Mouse (Mus musculus) regulatory T cell (primary cell): ENCODE results near the gene Pxk.

Source experiments
- in situ Hi-C: fragments of 300-600 bp; cut with MboI, MseI; formaldehyde crosslinking; loops from one replicate; pipeline ENCODE4 v1.15.1; 2025; ENCODE audit warnings: high pct_unique_total_duplicates

Pxk gene

DNA sequence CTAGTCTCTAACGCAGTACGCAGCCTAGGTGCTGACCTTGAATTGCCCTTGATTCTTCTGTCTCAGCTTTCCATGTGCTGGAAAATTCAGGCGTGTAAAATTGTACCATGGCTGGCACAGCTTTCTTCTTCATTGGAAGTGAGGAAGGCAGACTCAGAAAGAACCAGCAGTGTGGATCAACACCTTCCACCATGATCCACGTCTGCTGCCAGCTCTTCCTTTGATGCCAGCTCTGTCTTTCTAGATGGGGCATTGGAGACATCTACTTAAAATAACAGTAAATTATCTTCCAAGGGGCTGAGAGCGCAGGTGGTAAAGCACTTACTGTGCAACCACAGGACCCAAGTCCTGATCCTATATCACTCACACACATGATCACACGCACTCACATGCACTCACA is 94.7 kb downstream of the Pxk start:
- in situ Hi-C loops: no loop called here

DNA sequence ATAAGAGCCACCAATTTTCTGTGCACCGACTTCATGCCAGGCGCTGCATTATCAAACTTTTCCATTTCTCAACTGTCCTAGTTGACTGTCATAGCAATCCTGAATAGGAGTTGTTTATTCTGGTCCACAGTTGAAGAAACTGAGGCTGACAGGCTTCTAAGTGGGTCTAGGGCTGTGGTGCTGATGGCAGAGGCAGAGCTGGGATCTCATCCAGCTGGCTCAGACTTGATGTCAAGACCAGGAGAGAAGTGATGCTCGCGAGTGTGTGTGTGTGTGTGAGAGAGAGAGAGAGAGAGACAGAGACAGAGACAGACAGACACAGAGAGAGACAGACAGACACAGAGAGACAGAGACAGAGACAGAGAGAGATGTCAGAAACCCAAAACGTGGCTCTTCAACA is 102.8 kb downstream of the Pxk start:
- in situ Hi-C loops: no loop called here

DNA sequence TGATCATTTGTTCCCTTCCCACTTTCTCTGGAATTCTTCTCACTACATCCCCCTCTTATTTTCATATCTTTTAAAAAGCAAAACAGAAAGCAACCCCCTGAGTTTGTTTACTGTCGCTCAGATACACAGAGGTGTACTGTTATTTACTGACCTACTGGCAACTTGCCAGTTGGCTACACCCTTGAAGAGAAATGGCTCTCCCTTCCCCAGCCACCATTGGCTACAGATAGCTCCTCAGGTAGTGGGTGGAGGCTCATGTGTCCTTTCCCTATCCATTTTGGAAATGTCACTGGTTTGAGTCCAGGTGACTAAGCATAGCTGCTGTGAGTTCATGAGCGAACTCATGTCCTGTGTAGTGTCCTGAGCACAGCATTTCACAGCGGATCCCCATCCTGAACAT is 103.7 kb downstream of the Pxk start:
- in situ Hi-C loops: no loop called here

DNA sequence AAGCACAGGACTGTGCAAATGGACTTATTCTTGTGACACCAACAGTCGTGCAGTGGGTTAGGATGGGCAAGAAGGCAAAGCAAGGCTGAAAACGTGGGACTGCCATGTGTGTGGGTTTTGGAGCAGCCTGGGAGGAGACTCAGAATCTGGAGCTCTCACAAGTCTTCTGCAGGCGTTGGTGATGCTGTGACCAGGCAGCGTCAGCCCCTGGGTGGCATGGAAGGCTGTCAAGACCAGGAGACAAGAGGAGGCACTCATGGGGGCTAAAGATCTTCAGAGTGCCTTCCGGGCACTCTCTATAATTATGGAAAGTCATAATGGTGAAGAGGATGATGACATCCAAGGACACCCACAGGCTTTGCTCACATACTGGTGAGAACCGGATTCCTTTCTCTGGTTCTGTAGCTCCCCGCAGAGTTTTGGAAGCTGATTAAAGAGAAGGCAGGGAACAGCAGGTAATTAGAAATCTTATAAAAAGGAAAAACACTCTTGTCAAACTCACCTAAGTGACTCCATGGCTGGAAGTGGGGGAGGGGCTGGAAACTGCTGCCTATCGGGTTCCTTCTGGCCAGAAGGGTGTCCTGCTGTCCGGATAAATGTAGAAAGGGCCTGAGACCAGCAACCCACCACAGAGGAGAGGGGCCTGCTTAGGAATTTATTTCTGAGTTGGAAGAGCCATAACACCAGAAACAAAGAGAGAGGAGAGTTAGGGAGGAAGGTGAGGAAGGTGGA is 108.3 kb downstream of the Pxk start:
- in situ Hi-C loops: no loop called here

DNA sequence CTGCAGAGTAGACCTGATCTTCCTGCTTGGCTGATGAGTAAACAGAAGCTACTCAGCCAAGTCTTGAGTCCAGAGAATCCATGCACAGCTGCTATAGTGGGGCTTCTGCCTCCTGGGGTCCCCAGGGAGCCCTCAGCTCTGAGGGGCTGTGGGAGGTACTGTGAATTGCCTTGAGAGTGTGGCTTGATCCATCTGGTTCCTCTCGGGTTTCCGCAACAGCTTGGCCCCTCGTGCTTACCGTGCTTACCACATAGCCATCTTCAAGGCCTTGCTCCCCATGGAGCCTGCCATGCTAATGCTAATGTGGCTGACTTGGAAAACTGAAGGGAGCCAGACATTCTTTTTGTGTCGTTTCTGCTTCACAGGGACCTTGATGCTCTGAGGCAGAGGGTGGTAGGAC is 109.1 kb downstream of the Pxk start:
- in situ Hi-C loops: no loop called here

DNA sequence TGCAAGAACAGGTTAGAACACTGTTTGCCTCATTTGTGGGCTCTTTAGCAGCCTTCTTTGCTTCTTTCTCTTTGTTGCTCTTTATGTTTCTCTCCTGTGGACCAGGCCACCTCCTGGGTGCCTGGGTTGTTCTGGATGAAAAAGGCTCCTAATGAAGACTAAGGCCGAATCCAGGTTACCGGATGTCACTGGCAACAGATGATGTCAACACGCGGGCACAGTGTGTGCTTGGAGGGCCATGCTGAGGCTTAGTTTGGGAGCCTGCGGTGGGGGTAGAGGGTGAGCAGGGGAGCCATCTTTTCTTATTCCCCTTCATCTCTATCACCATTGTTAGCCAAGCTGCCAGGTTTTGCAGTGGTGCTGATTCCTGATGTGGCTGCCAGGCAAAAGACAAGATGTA is 109.5 kb downstream of the Pxk start:
- in situ Hi-C loops: no loop called here

DNA sequence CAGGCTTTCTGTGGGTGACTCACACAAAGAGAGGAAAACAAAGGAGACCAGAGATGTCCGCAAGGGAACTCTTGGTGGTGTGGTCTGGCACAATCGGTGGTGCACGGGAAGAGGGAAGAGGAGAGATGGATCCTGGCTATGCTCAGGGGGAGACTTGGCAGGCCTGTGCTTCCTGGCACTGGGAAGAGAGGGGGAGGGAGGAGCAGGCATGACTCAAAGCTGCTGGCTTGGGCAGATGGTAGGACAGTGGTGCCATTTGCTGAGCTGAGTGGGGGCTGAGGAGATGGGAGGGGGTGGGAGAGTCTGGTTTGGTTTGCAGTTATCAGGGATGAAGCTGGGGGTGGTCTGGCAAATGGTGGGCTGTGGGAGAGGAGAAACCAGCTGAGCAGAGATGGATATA is 110.9 kb downstream of the Pxk start:
- in situ Hi-C loops: no loop called here

DNA sequence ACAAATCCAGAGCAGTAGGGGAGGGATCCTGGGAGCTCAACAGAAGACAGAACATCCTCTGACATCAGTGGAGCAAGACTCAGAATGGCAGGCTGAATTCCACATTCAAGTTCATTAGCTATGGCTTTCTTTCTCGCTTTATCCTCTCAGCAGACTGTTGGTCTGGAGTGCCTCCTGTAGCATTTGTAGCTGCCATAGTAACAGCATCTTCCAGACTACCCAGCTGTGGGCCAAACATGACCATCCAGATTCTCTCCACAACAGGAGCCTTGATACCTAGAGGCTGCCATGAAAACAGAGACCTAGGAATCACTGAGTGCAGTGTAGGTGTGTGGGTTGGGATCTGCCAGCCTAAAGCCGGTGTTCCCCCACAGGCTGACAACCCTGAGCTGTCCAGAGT is 111.9 kb downstream of the Pxk start:
- in situ Hi-C loops: no loop called here

DNA sequence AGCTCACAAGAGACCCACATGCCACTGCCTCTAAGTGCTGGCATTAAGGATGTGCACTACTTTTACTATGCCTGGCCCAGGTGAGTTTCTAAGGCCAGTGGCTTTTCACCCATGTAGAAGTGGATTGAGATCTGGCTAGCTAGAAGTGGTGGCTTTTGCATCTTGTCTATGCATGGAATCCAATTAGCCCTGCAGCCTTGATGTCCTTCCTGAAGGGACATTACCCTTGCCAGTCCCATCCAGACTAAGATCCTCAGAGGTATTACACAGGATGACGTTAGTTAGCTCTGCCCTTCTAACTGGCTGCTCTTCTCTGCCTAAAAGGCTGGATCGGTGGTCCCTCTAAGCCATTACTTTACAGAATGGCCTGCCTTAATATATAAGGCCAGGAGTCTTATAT is 115.0 kb downstream of the Pxk start:
- in situ Hi-C loops: no loop called here

DNA sequence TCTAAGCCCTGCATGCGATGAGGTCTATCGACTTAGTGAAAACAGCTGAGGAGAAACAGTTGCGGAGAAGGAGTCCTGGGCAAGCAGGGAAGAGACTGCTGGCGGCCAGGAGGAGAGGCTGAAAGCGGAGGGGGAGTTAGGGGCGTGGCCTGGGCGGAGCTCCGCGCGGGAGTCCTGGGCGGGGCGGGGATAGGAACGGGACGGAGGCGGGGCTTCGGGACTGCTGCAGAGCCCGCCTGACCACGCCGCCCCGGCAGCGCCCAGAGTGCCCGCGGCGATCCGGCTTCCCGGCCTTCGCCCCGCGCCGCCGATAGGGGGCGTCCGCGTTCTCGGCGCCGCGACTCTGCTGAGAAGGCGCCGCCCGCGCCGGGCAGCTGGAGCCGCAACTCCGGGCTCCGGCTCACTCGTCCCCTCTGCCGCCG is 115.8 kb downstream of the Pxk start, which contains the start of gene Kctd6:
Gene Kctd6, plus strand, starts transcription at position 338 of the 422 bp plus-strand sequence.
- in situ Hi-C loops: no loop called here
